Mouse (Mus musculus): ENCODE data around the gene Rcsd1.

DNA sequence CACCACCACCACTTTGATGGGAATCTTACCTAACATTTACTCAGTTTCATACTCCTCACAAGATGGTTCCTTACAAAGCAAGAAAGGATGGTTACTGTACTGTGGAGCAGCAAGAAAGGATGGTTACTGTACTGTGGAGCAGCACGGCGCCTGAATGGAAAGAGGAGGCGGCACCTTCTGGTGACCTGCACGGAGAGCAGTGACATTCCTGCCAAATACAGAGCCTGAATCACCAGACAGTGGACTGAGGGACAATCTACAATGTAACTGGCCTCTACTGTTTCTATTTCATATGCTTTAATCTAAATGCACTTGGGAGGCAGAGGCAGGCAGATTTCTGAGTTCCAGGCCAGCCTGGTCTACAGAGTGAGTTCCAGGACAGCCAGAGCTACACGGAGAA is 84.5 kb downstream of the Rcsd1 start:
- TF ChIP-seq CTCF (IDR thresholded peaks at IDR 0.05; ENCODE audit: extremely low read depth, insufficient read depth, low read length) (no peak), POLR2A (IDR thresholded peaks at IDR 0.05; ENCODE audit: extremely low read depth, insufficient read depth, low read length) (no peak)
